Mouse (Mus musculus) hindbrain, embryonic 12.5 days (tissue): ENCODE results near the gene Nipsnap3b. TPM values are rescaled to one million over a fixed set of nuclear protein-coding genes. Genes with fewer than 3 reads are reported as not detected.
A peak's percentile ranks its signal among the peaks of the same experiment; 100 is the strongest.

Source experiments
- ATAC-seq: fragments of 200-750 bp; cut with Nextera tagmentation; 2 replicates; pipeline ENCODE4 v1.8.0; 2017; ENCODE audit warnings: moderate TSS enrichment; ENCODE audit not compliant: low FRiP score
- H3K27ac ChIP-seq: fragments of 300-500 bp; sonication (generic); 2 replicates; pipeline ENCODE4 v1.5.1; 2016; ENCODE audit warnings: mild to moderate bottlenecking
- H3K27me3 ChIP-seq: fragments of 300-500 bp; sonication (generic); 2 replicates; pipeline ENCODE4 v1.6.1; 2016; ENCODE audit warnings: mild to moderate bottlenecking
- H3K36me3 ChIP-seq: fragments of 300-500 bp; sonication (generic); 2 replicates; pipeline ENCODE4 v1.6.1; 2016; ENCODE audit warnings: mild to moderate bottlenecking
- H3K4me1 ChIP-seq: fragments of 300-500 bp; sonication (generic); 2 replicates; pipeline ENCODE4 v1.6.1; 2016
- H3K4me2 ChIP-seq: fragments of 300-500 bp; sonication (generic); replicated peaks from 2 replicates; pipeline ENCODE4 v1.6.1; 2016; ENCODE audit warnings: mild to moderate bottlenecking
- H3K4me3 ChIP-seq: fragments of 300-500 bp; sonication (generic); 2 replicates; pipeline ENCODE4 v1.5.1; 2016; ENCODE audit warnings: mild to moderate bottlenecking
- H3K9ac ChIP-seq: fragments of 300-500 bp; sonication (generic); 2 replicates; pipeline ENCODE4 v1.6.1; 2016; ENCODE audit warnings: mild to moderate bottlenecking, moderate library complexity
- H3K9me3 ChIP-seq: fragments of 300-500 bp; sonication (generic); replicated peaks from 2 replicates; pipeline ENCODE4 v1.6.1; 2016; ENCODE audit warnings: mild to moderate bottlenecking
- WGBS: fragments of 180-500 bp; shearing (Covaris S2); methylation state at CpG from one replicate; pipeline ENCODE4 v1.1.7; 2016; 5-methylcytosine and 5-hydroxymethylcytosine counted together
- polyA plus RNA-seq: library from polyadenylated mRNA; unstranded; fragments of >200 nt; fragmentation: Nextera tagmentation; extraction: Ambion mirVana; gene quantifications from 2 replicates; pipeline ENCODE4 v1.2.1, GENCODE M21; 2016

The Nipsnap3b gene
- polyA plus RNA-seq, 1 experiment from 2014 or later, result 120 TPM

- H3K27ac ChIP-seq, result no peak overlapping the region
- WGBS, result 95% methylated on average over 14 of the region's 14 CpGs
- H3K9ac ChIP-seq, result no peak overlapping the region
- H3K4me1 ChIP-seq, result no peaks in the 10 kb centered on the region
- no peaks in the 10 kb centered on the region for H3K27me3 ChIP-seq
- H3K36me3 ChIP-seq, result peaks cover 28% of the 10 kb centered on the region
- H3K4me2 ChIP-seq, result no peak overlapping the region
- H3K9me3 ChIP-seq, result no peaks in the 10 kb centered on the region
- ATAC-seq, result no peak
- H3K4me3 ChIP-seq, result no peak overlapping the region
Measured at GRCm38 (mm10) chr4:53023189-53023925, 11.7 kb downstream of the Nipsnap3b start.

GRCm38 (mm10) chr4:53024397-53024796 is 12.7 kb downstream of the Nipsnap3b start:
- Histone ChIP-seq H3K4me2 (no peak overlapping the region), H3K4me1 (no peaks in the 10 kb centered on the region), H3K9ac (no peak overlapping the region), H3K4me3 (no peak overlapping the region), H3K36me3 (peaks cover 24% of the 10 kb centered on the region), H3K27ac (no peak overlapping the region), H3K9me3 (no peaks in the 10 kb centered on the region), H3K27me3 (no peaks in the 10 kb centered on the region)
- 92% methylated on average over 4 of the region's 4 CpGs for WGBS
- no peak for ATAC-seq

GRCm38 (mm10) chr4:53027811-53028210 is 16.1 kb downstream of the Nipsnap3b start:
- H3K27ac ChIP-seq, result no peak overlapping the region
- no peaks in the 10 kb centered on the region for H3K4me1 ChIP-seq
- no peak overlapping the region for H3K4me2 ChIP-seq
- no peaks in the 10 kb centered on the region for H3K9me3 ChIP-seq
- no peaks in the 10 kb centered on the region for H3K27me3 ChIP-seq
- H3K36me3 ChIP-seq, result peaks cover 10% of the 10 kb centered on the region
- no peak for ATAC-seq
- 86% methylated on average over 3 of the region's 3 CpGs for WGBS
- no peak overlapping the region for H3K4me3 ChIP-seq
- no peak overlapping the region for H3K9ac ChIP-seq

GRCm38 (mm10) chr4:53030326-53030948 is 18.8 kb downstream of the Nipsnap3b start:
- 31% methylated on average over 8 of the region's 8 CpGs for WGBS
- Histone ChIP-seq H3K4me2 (no peak overlapping the region), H3K9me3 (no peaks in the 10 kb centered on the region), H3K4me3 (no peak overlapping the region), H3K27ac (no peak overlapping the region), H3K36me3 (no peaks in the 10 kb centered on the region), H3K9ac (no peak overlapping the region), H3K4me1 (no peaks in the 10 kb centered on the region), H3K27me3 (no peaks in the 10 kb centered on the region)
- ATAC-seq, result no peak

- Histone ChIP-seq H3K4me1 (peaks cover 6% of the 10 kb centered on the region; the same call in 1 of the 2 replicates), H3K4me2 (no peak overlapping the region), H3K9me3 (no peaks in the 10 kb centered on the region), H3K27ac (no peak overlapping the region), H3K4me3 (no peak overlapping the region), H3K9ac (no peak overlapping the region), H3K27me3 (no peaks in the 10 kb centered on the region), H3K36me3 (peaks cover 8% of the 10 kb centered on the region; the same call in 1 of the 2 replicates)
- 93% methylated on average over 8 of the region's 8 CpGs for WGBS
- ATAC-seq, result no peak
Measured at GRCm38 (mm10) chr4:53043819-53044218, 32.1 kb downstream of the Nipsnap3b start.

GRCm38 (mm10) chr4:53045807-53046206 is 34.1 kb downstream of the Nipsnap3b start:
- H3K4me1 ChIP-seq, result peaks cover 6% of the 10 kb centered on the region; the same call in 1 of the 2 replicates
- no peak overlapping the region for H3K4me3 ChIP-seq
- H3K27ac ChIP-seq, result no peak overlapping the region
- H3K9ac ChIP-seq, result no peak overlapping the region
- no peaks in the 10 kb centered on the region for H3K9me3 ChIP-seq
- peak; percentile 50; the same call in 1 of the 2 replicates for ATAC-seq
- H3K4me2 ChIP-seq, result no peak overlapping the region
- H3K27me3 ChIP-seq, result no peaks in the 10 kb centered on the region
- H3K36me3 ChIP-seq, result peaks cover 9% of the 10 kb centered on the region; the same call in 1 of the 2 replicates
- WGBS, result 76% methylated on average over 7 of the region's 7 CpGs

- peaks cover 9% of the 10 kb centered on the region; the same call in 1 of the 2 replicates for H3K36me3 ChIP-seq
- peak; percentile 50 for ATAC-seq
Measured at GRCm38 (mm10) chr4:53046238-53047022, 34.8 kb downstream of the Nipsnap3b start.

GRCm38 (mm10) chr4:53062301-53063008 is 50.8 kb downstream of the Nipsnap3b start:
- no peak overlapping the region for H3K27ac ChIP-seq
- H3K4me1 ChIP-seq, result no peaks in the 10 kb centered on the region
- no peaks in the 10 kb centered on the region for H3K9me3 ChIP-seq
- peaks cover 24% of the 10 kb centered on the region for H3K36me3 ChIP-seq
- ATAC-seq, result no peak
- H3K4me2 ChIP-seq, result no peak overlapping the region
- 91% methylated on average over 7 of the region's 7 CpGs for WGBS
- H3K4me3 ChIP-seq, result no peak overlapping the region
- H3K9ac ChIP-seq, result no peak overlapping the region
- H3K27me3 ChIP-seq, result no peaks in the 10 kb centered on the region

More at GRCm38 (mm10) chr4:53046238-53047022, 34.8 kb downstream of the Nipsnap3b start:
- WGBS, result 52% methylated on average over 9 of the region's 9 CpGs
- H3K27ac ChIP-seq, result no peak overlapping the region
- no peaks in the 10 kb centered on the region for H3K27me3 ChIP-seq
- H3K4me3 ChIP-seq, result no peak overlapping the region
- H3K4me1 ChIP-seq, result peaks cover 6% of the 10 kb centered on the region; the same call in 1 of the 2 replicates
- H3K9ac ChIP-seq, result no peak overlapping the region
- H3K4me2 ChIP-seq, result no peak overlapping the region
- H3K9me3 ChIP-seq, result no peaks in the 10 kb centered on the region

Other genes starting within 250 kb of the Nipsnap3b start
- gene Olfr275, start 197.3 kb upstream of the Nipsnap3b start, polyA plus RNA-seq, result not detected in 2 replicates
- gene Olfr273, start 152.6 kb upstream of the Nipsnap3b start, polyA plus RNA-seq, result not detected in 2 replicates
- not detected in 2 replicates for gene Olfr272, start 92.7 kb upstream of the Nipsnap3b start, polyA plus RNA-seq
- gene Olfr270, start 47.3 kb upstream of the Nipsnap3b start, polyA plus RNA-seq, result not detected in 2 replicates
- gene Nipsnap3a, start 22.6 kb upstream of the Nipsnap3b start, polyA plus RNA-seq, result not detected in 2 replicates
- gene Abca1, start 148.0 kb downstream of the Nipsnap3b start, polyA plus RNA-seq, result 9.3 and 10.4 TPM in 2 replicates